ENCODE assay signal across 8 mouse cellular contexts in the genomic region with DNA sequence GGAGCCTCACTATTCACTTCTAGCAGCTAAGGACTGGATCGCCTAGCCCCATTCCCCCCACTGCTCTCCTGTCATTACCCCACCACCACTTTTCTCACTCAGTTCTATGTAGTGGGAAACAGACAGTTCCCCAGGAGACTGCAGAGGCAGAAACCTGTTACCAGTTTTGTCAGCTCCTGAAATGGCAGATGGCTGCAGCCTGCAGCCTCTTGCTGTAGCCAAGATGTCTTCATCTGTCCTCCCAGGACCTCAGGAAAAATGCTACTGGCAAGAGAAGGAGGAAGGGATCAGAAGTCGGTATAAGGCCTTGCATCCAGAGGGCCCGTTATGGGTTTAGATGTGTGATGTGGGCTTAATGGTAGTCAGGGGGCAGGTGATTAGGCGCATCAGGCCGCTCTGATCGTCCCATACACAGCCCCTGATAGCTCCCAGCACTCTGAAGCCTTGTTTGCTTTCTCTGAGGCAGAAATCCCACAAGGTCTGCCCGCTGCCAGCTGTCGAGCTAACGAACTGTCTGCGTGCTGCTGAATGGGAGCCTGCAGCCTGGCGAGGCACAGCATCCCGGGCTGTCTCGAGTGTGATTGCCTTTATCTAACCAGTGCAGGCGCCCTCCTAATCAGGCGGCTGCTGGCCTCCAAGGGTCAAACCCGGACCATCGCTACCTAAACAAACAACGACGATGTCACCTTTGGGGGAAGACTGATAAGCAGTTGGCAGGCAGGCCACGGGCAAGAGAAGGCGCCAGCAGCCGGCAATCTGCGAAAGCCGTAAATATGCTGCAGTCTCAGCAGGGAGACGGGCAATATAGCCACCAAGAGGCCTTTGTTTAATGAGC.
A peak's percentile ranks its signal among the peaks of the same experiment; 100 is the strongest.
DNase-seq lines count a peak whose midpoint lies in the region; ATAC-seq and TF ChIP-seq lines count a peak whose summit lies in the region.

No protein-coding gene starts in this region.

- no peaks in the 10 kb centered on the region for H3K27me3 ChIP-seq in embryonic facial prominence, embryonic 12.5 days
- no peaks in the 10 kb centered on the region for H3K27me3 ChIP-seq in heart, embryonic 13.5 days (replicated peaks)
- no peaks in the 10 kb centered on the region for H3K27me3 ChIP-seq in lung, embryonic 14.5 days (ENCODE audit: insufficient read depth, low read length)

- H3K36me3 ChIP-seq in embryonic facial prominence, embryonic 12.5 days: no peaks in the 10 kb centered on the region
- H3K36me3 ChIP-seq in heart, embryonic 13.5 days: no peaks in the 10 kb centered on the region
- H3K36me3 ChIP-seq in lung, embryonic 14.5 days (ENCODE audit: insufficient read depth): no peaks in the 10 kb centered on the region

- H3K9ac ChIP-seq in embryonic facial prominence, embryonic 12.5 days: no peak overlapping the region; the same call in 1 of the 2 replicates
- peak overlapping the region; percentile 71 for H3K9ac ChIP-seq in heart, embryonic 13.5 days
- H3K9ac ChIP-seq in lung, embryonic 14.5 days: peak overlapping the region; percentile 21; the same call in 1 of the 2 replicates

- peaks cover 5% of the 10 kb centered on the region; the same call in 1 of the 2 replicates for H3K4me1 ChIP-seq in embryonic facial prominence, embryonic 12.5 days
- peaks cover 42% of the 10 kb centered on the region for H3K4me1 ChIP-seq in heart, embryonic 13.5 days
- peaks cover 6% of the 10 kb centered on the region; the same call in 1 of the 2 replicates for H3K4me1 ChIP-seq in lung, embryonic 14.5 days (ENCODE audit: insufficient read depth)

- ATAC-seq in embryonic facial prominence, embryonic 12.5 days (ENCODE audit: insufficient number of reproducible peaks, insufficient read depth, low FRiP score, low TSS enrichment): peak; percentile 31
- ATAC-seq in heart, embryonic 13.5 days (ENCODE audit: extremely low read depth, insufficient number of reproducible peaks, low FRiP score, low TSS enrichment): peak; percentile 91
- peak; percentile 94 for ATAC-seq in lung, embryonic 14.5 days (ENCODE audit: insufficient read depth)

- H3K9me3 ChIP-seq in embryonic facial prominence, embryonic 12.5 days: no peaks in the 10 kb centered on the region
- H3K9me3 ChIP-seq in heart, embryonic 13.5 days: no peaks in the 10 kb centered on the region
- no peaks in the 10 kb centered on the region for H3K9me3 ChIP-seq in lung, embryonic 14.5 days (ENCODE audit: low read depth, low read length)

- peak overlapping the region; percentile 70 for H3K27ac ChIP-seq in embryonic facial prominence, embryonic 12.5 days
- H3K27ac ChIP-seq in heart, embryonic 13.5 days (replicated peaks): peak overlapping the region; percentile 91
- peak overlapping the region; percentile 44; the same call in 1 of the 2 replicates for H3K27ac ChIP-seq in lung, embryonic 14.5 days (ENCODE audit: low read depth)

- 27% methylated on average over 25 of the region's 25 CpGs for WGBS in embryonic facial prominence, embryonic 12.5 days
- 2% methylated on average over 25 of the region's 25 CpGs for WGBS in heart, embryonic 13.5 days
- 6% methylated on average over 25 of the region's 25 CpGs for WGBS in lung, embryonic 14.5 days

- TF ChIP-seq CTCF in lung, embryonic 14.5 days (IDR thresholded peaks at IDR 0.05; ENCODE audit: low read depth): no peak

- peak; percentile 21 to 41 for DNase-seq in kidney, postnatal 4 days
- DNase-seq in kidney, postnatal 25 days: no peak
- peak; percentile 65 to 73 for DNase-seq in layer of hippocampus, postnatal 10 days (ENCODE audit: low spot score in 2 of 2)
- peak; percentile 85 for DNase-seq in lung, embryonic 14.5 days
- DNase-seq in right cerebral cortex, adult 2 months (ENCODE audit: low spot score in 2 of 2): peak; percentile 21 to 24
- DNase-seq in urinary bladder, postnatal 25 days (ENCODE audit: low spot score): no peak

- H3K4me2 ChIP-seq in embryonic facial prominence, embryonic 12.5 days (replicated peaks): peak overlapping the region; percentile 21; the same call in 1 of the 2 replicates
- peak overlapping the region; percentile 64 for H3K4me2 ChIP-seq in heart, embryonic 13.5 days
- H3K4me2 ChIP-seq in lung, embryonic 14.5 days: peak overlapping the region; percentile 51

- H3K4me3 ChIP-seq in embryonic facial prominence, embryonic 12.5 days: no peak overlapping the region
- peak overlapping the region; percentile 33 for H3K4me3 ChIP-seq in heart, embryonic 13.5 days
- H3K4me3 ChIP-seq in lung, embryonic 14.5 days (ENCODE audit: low read depth, low read length): no peak overlapping the region

Comparison
In these comparisons a context has a peak if more than half of its experiments do, and no peak if none do; other contexts are left out.
1. DNase-seq: peak in kidney, postnatal 4 days (2 of 2), layer of hippocampus, postnatal 10 days (2 of 2), lung, embryonic 14.5 days (single experiment) and right cerebral cortex, adult 2 months (2 of 2); none in kidney, postnatal 25 days (0 of 2) and urinary bladder, postnatal 25 days (single experiment).
2. ATAC-seq: peak in every context shown above with its lines; median percentile 94 in lung, embryonic 14.5 days; 91 in heart, embryonic 13.5 days; 31 in embryonic facial prominence, embryonic 12.5 days.
3. Peak in every context shown above with its lines, with median percentiles within 50 percentile points of each other: H3K27ac ChIP-seq and H3K4me2 ChIP-seq.